Mouse (Mus musculus): ENCODE measurements around the gene Cmc2. TPM values are rescaled to one million over a fixed set of nuclear protein-coding genes. Genes with fewer than 3 reads are reported as not detected.

The Cmc2 gene
- polyA plus RNA-seq, 1 experiment from 2014 or later = 78.2 TPM

- H3K4me3 ChIP-seq (replicated peaks) = no peak overlapping the region
- WGBS = 73% methylated on average over 13 of the region's 13 CpGs
- H3K27me3 ChIP-seq = peaks cover 25% of the 10 kb centered on the region
- ATAC-seq (ENCODE audit: low FRiP score) = no peak
- no peak overlapping the region for H3K9ac ChIP-seq
- H3K9me3 ChIP-seq = no peaks in the 10 kb centered on the region
- no peak overlapping the region for H3K27ac ChIP-seq
- no peaks in the 10 kb centered on the region for H3K36me3 ChIP-seq (replicated peaks)
- H3K4me1 ChIP-seq = no peaks in the 10 kb centered on the region; the same call in 1 of the 2 replicates
- H3K4me2 ChIP-seq = no peak overlapping the region
Observed at GRCm38 (mm10) chr8:116866118-116866903, 54.9 kb downstream of the Cmc2 start.

- H3K9ac ChIP-seq = no peak overlapping the region
- WGBS = 93% methylated on average over 3 of the region's 3 CpGs
- no peaks in the 10 kb centered on the region for H3K9me3 ChIP-seq
- H3K27ac ChIP-seq = no peak overlapping the region
- no peak for ATAC-seq (ENCODE audit: low FRiP score)
- no peaks in the 10 kb centered on the region for H3K36me3 ChIP-seq (replicated peaks)
- peaks cover 25% of the 10 kb centered on the region for H3K27me3 ChIP-seq
- no peaks in the 10 kb centered on the region; the same call in 1 of the 2 replicates for H3K4me1 ChIP-seq
- no peak overlapping the region for H3K4me3 ChIP-seq (replicated peaks)
- H3K4me2 ChIP-seq = no peak overlapping the region
Observed at GRCm38 (mm10) chr8:116864514-116864913, 56.7 kb downstream of the Cmc2 start.

DNA sequence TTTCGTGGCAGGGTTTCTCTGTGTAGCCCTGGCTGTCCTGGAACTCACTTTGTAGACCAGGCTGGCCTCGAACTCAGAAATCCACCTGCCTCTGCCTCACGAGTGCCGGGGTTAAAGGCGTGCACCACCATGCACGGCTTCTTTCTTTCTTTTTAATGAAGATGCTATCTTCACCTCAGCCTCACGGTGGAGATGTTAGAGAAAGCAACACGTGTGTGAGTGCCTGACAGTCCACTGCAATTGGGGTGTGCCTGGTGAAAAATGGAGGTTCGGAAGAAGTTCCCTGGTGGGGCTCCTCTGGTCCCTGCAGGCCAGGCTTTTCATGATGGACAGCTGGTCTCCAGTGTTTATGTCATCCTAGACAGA, 57.2 kb downstream of the Cmc2 start:
- 58% methylated on average over 9 of the region's 9 CpGs for WGBS
- no peak for ATAC-seq (ENCODE audit: low FRiP score)
- Histone ChIP-seq H3K27ac (no peak overlapping the region), H3K4me2 (no peak overlapping the region), H3K4me3 (replicated peaks) (no peak overlapping the region), H3K9me3 (no peaks in the 10 kb centered on the region), H3K4me1 (no peaks in the 10 kb centered on the region; the same call in 1 of the 2 replicates), H3K27me3 (peaks cover 25% of the 10 kb centered on the region), H3K36me3 (replicated peaks) (no peaks in the 10 kb centered on the region), H3K9ac (no peak overlapping the region)

- Histone ChIP-seq H3K9ac (peak overlapping the region; percentile 48), H3K27me3 (peaks cover 25% of the 10 kb centered on the region), H3K27ac (no peak overlapping the region), H3K4me3 (replicated peaks) (peak overlapping the region; percentile 34), H3K36me3 (replicated peaks) (no peaks in the 10 kb centered on the region), H3K4me1 (no peaks in the 10 kb centered on the region; the same call in 1 of the 2 replicates), H3K9me3 (no peaks in the 10 kb centered on the region), H3K4me2 (peak overlapping the region; percentile 63)
- WGBS = 4% methylated on average over 30 of the region's 30 CpGs
- no peak for ATAC-seq (ENCODE audit: low FRiP score)
Observed at GRCm38 (mm10) chr8:116863357-116864021, 57.8 kb downstream of the Cmc2 start.

DNA sequence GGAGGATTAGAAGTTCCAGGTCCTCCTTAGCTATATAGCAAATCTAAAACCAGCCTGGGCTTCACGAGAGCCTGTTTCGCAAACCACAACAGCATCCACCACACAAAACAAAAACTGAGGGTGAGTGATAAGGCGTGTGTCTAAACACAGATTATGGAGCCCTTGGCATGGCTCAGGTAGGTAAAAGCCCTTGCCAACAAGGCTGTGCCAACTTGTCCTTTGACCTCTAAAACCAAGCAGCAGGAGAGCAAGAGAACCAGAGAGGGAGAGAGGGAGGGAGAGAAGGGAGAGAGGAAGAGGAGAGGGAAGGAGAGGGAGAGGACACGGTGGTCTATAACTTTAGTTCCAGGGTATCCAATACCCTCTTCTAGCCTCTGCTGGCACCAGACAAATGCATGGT, 59.1 kb downstream of the Cmc2 start:
- Histone ChIP-seq H3K27me3 (peaks cover 25% of the 10 kb centered on the region), H3K36me3 (replicated peaks) (no peaks in the 10 kb centered on the region), H3K9me3 (no peaks in the 10 kb centered on the region), H3K4me2 (no peak overlapping the region), H3K4me1 (no peaks in the 10 kb centered on the region; the same call in 1 of the 2 replicates), H3K9ac (no peak overlapping the region), H3K4me3 (replicated peaks) (no peak overlapping the region), H3K27ac (no peak overlapping the region)
- 88% methylated on average over 4 of the region's 4 CpGs for WGBS
- ATAC-seq (ENCODE audit: low FRiP score) = no peak

DNA sequence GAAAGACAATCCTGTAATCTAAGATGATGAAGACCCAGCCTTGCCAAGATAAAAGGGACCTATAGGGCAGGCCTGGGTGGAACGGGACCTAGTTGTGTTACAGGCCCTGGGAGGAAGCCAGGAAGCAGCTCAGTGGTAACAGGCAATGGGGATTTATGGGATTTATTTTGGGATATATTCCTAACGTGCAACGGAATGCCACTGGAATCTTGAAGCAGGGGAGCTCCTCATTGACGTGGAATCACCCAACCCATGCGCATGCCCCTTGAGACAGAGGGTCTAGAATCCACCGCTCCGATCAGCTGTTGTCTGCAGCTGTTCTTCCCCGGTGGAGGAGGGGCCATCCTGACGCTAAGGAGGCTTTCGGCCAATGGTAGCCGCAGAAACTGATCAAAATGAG, 69.2 kb downstream of the Cmc2 start:
- ATAC-seq (ENCODE audit: low FRiP score) = no peak
- Histone ChIP-seq H3K27me3 (no peaks in the 10 kb centered on the region), H3K9ac (no peak overlapping the region), H3K36me3 (replicated peaks) (no peaks in the 10 kb centered on the region), H3K4me2 (no peak overlapping the region), H3K27ac (no peak overlapping the region), H3K4me1 (no peaks in the 10 kb centered on the region), H3K9me3 (no peaks in the 10 kb centered on the region), H3K4me3 (replicated peaks) (no peak overlapping the region)
- WGBS = 89% methylated on average over 11 of the region's 11 CpGs

DNA sequence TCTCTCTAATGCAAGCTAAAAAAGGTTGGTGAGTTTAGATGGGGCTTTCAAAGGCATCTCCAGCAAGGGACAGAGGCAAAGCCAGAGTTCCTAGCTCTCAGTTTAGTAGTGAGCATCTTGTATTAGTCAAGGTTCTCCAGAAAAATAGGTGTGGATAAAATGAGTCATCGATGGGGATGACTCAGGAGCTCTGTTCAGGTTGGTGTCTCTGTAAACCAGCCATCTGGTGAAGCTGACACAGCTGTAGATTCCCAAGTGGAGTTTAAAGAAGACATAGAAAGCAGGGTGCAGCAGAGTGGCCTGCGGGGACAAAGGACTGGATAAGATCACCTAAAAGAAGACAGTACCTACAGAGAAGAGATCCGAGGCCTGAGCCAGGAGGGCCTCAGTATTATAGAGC, 73.2 kb downstream of the Cmc2 start:
- WGBS = 80% methylated on average over 3 of the region's 3 CpGs
- no peaks in the 10 kb centered on the region for H3K36me3 ChIP-seq (replicated peaks)
- H3K27me3 ChIP-seq = no peaks in the 10 kb centered on the region
- no peak overlapping the region for H3K4me2 ChIP-seq
- H3K9me3 ChIP-seq = no peaks in the 10 kb centered on the region
- no peak for ATAC-seq (ENCODE audit: low FRiP score)
- H3K4me3 ChIP-seq (replicated peaks) = no peak overlapping the region
- no peak overlapping the region for H3K27ac ChIP-seq
- no peaks in the 10 kb centered on the region for H3K4me1 ChIP-seq
- no peak overlapping the region for H3K9ac ChIP-seq

DNA sequence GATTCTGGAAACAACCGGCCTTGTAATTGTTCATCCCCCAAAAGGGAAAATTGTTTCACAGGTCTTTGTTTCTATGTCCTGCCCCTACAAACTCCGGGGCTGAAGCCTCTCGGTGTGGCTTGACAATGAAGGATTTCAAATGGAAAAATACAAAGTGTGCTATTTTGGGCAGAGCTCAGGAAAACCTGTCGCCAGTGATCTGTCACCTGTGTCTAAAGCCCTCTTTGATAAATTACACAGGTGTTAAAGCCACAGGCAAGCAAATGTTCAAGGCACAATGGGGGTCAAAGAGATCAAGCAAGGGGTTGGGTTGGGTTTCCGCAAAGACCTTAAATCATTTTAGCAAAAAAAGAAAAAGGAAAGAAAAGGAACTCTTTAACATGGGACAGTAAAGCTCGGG, 78.6 kb downstream of the Cmc2 start:
- H3K9ac ChIP-seq = no peak overlapping the region
- no peak for ATAC-seq (ENCODE audit: low FRiP score)
- no peak overlapping the region for H3K27ac ChIP-seq
- H3K36me3 ChIP-seq (replicated peaks) = no peaks in the 10 kb centered on the region
- no peaks in the 10 kb centered on the region for H3K9me3 ChIP-seq
- H3K4me2 ChIP-seq = no peak overlapping the region
- H3K27me3 ChIP-seq = no peaks in the 10 kb centered on the region
- H3K4me3 ChIP-seq (replicated peaks) = no peak overlapping the region
- 82% methylated on average over 6 of the region's 6 CpGs for WGBS
- no peaks in the 10 kb centered on the region for H3K4me1 ChIP-seq

Other genes with a start within 250 kb of the Cmc2 start
- gene Cdyl2, start 188.5 kb downstream of the Cmc2 start, polyA plus RNA-seq (2016; fragmentation: Nextera tagmentation; extraction: Ambion mirVana) = 7.7 and 10.3 TPM in 2 replicates
- 43.5 and 45.8 TPM in 2 replicates for gene Cenpn, start 275 bp upstream of the Cmc2 start, polyA plus RNA-seq (2016; fragmentation: Nextera tagmentation; extraction: Ambion mirVana)
- gene Atmin, start 21.9 kb upstream of the Cmc2 start, polyA plus RNA-seq (2016; fragmentation: Nextera tagmentation; extraction: Ambion mirVana) = 17.9 and 18.5 TPM in 2 replicates
- gene 1700030J22Rik, start 57.5 kb upstream of the Cmc2 start, polyA plus RNA-seq (2016; fragmentation: Nextera tagmentation; extraction: Ambion mirVana) = 4.5 and 5.4 TPM in 2 replicates
- gene Gcsh, start 72.1 kb upstream of the Cmc2 start, polyA plus RNA-seq (2016; fragmentation: Nextera tagmentation; extraction: Ambion mirVana) = 113 and 127 TPM in 2 replicates
- not detected in 2 replicates for gene Pkd1l2, start 161.0 kb upstream of the Cmc2 start, polyA plus RNA-seq (2016; fragmentation: Nextera tagmentation; extraction: Ambion mirVana)
- gene Bco1, start 174.4 kb upstream of the Cmc2 start, polyA plus RNA-seq (2016; fragmentation: Nextera tagmentation; extraction: Ambion mirVana) = 0.17 and 0.24 TPM in 2 replicates
- gene Gan, start 236.7 kb upstream of the Cmc2 start, polyA plus RNA-seq (2016; fragmentation: Nextera tagmentation; extraction: Ambion mirVana) = 2.9 and 3.4 TPM in 2 replicates